Mouse (Mus musculus) forebrain, embryonic 10.5 days (tissue): ENCODE data around the gene Slc36a3. TPM values are rescaled to one million over a fixed set of nuclear protein-coding genes. Genes with fewer than 3 reads are reported as not detected.

Experiments used
- DNase-seq: peaks from one replicate; pipeline ENCODE4 v3.0.0-alpha.2; 2017; ENCODE audit warnings: low spot score; ENCODE audit errors: extremely low spot score
- H3K27ac ChIP-seq: fragments of 300-500 bp; sonication (generic); 2 replicates; pipeline ENCODE4 v1.5.1; 2016; ENCODE audit warnings: mild to moderate bottlenecking
- H3K27me3 ChIP-seq: fragments of 300-500 bp; sonication (generic); 2 replicates; pipeline ENCODE4 v1.6.1; 2016; ENCODE audit warnings: mild to moderate bottlenecking; ENCODE audit not compliant: poor library complexity, severe bottlenecking
- H3K36me3 ChIP-seq: fragments of 300-500 bp; sonication (generic); replicated peaks from 2 replicates; pipeline ENCODE4 v1.6.1; 2016; ENCODE audit warnings: mild to moderate bottlenecking, moderate library complexity
- H3K4me1 ChIP-seq: fragments of 300-500 bp; sonication (generic); 2 replicates; pipeline ENCODE4 v1.6.1; 2016
- H3K4me3 ChIP-seq: fragments of 300-500 bp; sonication (generic); 2 replicates; pipeline ENCODE4 v1.5.1; 2016; ENCODE audit warnings: mild to moderate bottlenecking, moderate library complexity
- H3K9me3 ChIP-seq: fragments of 300-500 bp; sonication (generic); 2 replicates; pipeline ENCODE4 v1.6.1; 2016; ENCODE audit warnings: mild to moderate bottlenecking, moderate library complexity
- WGBS: fragments of 180-500 bp; shearing (Covaris S2); methylation state at CpG from one replicate; pipeline ENCODE4 v1.1.7; 2016; 5-methylcytosine and 5-hydroxymethylcytosine counted together
- polyA plus RNA-seq: library from polyadenylated mRNA; unstranded; fragments of >200 nt; fragmentation: Nextera tagmentation; extraction: Ambion mirVana; gene quantifications from 2 replicates; pipeline ENCODE4 v1.2.1, GENCODE M21; 2016

Slc36a3 gene
- polyA plus RNA-seq, 1 experiment from 2014 or later: not detected

DNA sequence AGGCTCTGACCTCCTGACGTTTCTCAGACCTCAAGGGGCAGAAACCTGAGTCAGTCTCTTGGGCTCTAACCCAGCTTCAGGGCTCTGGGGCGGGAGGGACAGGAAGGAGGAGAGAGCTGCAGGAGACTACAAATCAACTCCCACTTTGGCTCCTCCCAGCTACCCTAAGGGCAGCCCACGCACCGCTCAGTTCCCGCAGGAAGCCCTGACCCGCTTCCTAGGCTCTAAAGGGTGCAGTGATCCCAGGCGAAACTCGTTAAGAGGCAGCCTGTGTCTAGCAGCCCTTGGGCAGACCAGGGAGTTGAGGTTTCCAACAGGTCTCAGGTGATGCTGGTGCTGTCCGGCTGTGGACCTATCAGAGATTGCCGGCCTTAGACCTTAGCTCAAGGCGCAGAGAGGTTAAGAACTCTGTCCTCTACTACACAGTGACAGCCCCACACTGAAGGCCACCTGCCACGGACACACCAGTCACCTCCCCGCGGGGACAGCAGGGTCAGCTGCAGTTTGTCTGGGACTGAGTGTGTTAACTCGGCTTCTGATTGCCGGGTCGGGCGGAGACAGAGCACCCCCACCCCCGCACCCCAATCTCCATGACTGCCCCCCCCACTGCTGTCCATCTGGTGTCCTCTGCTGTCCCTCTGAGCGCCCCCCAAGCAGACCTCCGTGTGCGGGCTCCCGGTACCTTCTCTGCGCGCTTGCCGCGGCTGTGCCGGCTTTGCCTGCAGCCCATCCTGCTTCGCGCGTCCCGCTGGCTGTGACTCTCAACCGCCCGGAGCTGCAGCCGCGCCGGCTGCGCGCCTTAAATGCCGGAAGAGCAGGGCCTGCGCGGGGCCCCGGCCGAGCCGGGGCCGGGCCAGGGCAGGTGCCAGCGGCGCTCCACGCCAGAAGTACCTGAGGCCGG lies 73.9 kb downstream of the Slc36a3 start, which contains the start of gene Ccdc69:
TSS of gene Ccdc69 (minus strand) at position 801 of the 901 bp plus-strand sequence.
- under 1% methylated on average over 50 of the region's 50 CpGs for WGBS
- Histone ChIP-seq H3K4me3 (peak within 1 kb of the TSS; percentile 60), H3K36me3 (no peaks in the 10 kb centered on the region), H3K4me1 (peaks cover 18% of the 10 kb centered on the region), H3K27me3 (peaks cover 41% of the 10 kb centered on the region), H3K9me3 (0 out of 2 replicates have a peak, but pooled peaks cover 2% of the 10 kb centered on the region), H3K27ac (peak within 1 kb of the TSS; percentile 70)
- DNase-seq: peak; percentile 49

DNA sequence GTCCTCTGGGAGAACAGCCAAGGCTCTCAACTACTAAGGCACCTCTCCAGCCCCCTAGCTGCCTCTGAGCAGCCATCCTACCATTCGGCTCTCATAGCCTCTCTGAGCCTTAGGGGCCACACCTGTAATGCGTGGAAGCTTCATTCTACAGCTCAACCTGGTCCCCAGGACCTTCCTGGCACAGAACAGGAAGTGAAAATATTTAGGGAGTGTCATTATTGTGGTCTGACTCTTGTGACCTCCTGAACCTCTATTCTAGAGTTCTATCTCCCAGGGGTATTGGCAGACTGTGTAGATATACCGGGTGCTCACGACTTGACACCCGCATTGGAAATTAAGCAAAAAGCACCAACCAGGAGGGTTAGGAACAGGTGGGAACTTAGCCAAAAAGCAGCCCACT lies 75.3 kb downstream of the Slc36a3 start:
- H3K27ac ChIP-seq: no peak overlapping the region
- no peak overlapping the region for H3K4me3 ChIP-seq
- H3K9me3 ChIP-seq: 0 out of 2 replicates have a peak, but pooled peaks cover 2% of the 10 kb centered on the region
- WGBS: 90% methylated on average over 5 of the region's 5 CpGs
- peaks cover 41% of the 10 kb centered on the region for H3K27me3 ChIP-seq
- no peaks in the 10 kb centered on the region for H3K36me3 ChIP-seq
- peaks cover 18% of the 10 kb centered on the region for H3K4me1 ChIP-seq
- DNase-seq: no peak

DNA sequence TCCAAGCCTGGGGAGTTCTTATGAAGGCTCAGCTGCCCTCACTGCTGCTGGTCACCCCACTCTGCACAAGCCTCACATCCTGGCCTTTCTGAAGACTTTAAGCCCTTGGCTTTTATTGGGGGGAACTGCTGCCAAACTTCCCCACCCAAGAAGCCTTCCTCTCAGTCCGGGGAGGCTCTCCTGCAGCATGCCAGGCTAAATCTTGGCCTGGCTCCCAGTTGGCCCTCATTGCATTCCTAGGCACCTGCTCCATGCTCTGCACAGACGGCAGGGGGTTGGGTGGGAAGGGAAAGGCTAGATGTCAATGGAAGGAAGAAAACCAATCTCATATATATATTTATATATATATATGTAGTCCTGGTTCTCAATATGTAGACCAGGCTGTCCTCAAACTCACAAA lies 75.9 kb downstream of the Slc36a3 start:
- 0 out of 2 replicates have a peak, but pooled peaks cover 2% of the 10 kb centered on the region for H3K9me3 ChIP-seq
- peaks cover 18% of the 10 kb centered on the region for H3K4me1 ChIP-seq
- DNase-seq: no peak
- H3K27ac ChIP-seq: no peak overlapping the region
- H3K27me3 ChIP-seq: peaks cover 41% of the 10 kb centered on the region
- WGBS: 84% methylated on average over 2 of the region's 2 CpGs
- H3K36me3 ChIP-seq: no peaks in the 10 kb centered on the region
- H3K4me3 ChIP-seq: no peak overlapping the region

Other genes starting within 250 kb of the Slc36a3 start
- gene Gpx3, start 249.3 kb downstream of the Slc36a3 start, polyA plus RNA-seq: 59.5 and 61.2 TPM in 2 replicates
- gene Tnip1, start 188.8 kb downstream of the Slc36a3 start, polyA plus RNA-seq: 8.8 and 10.0 TPM in 2 replicates
- 35.4 and 38.9 TPM in 2 replicates for gene Anxa6, start 118.3 kb downstream of the Slc36a3 start, polyA plus RNA-seq
- 0.25 and 0.73 TPM in 2 replicates for gene Ccdc69, start 73.6 kb downstream of the Slc36a3 start, polyA plus RNA-seq
- gene Gm2a, start 53.6 kb downstream of the Slc36a3 start, polyA plus RNA-seq: 7.2 and 7.8 TPM in 2 replicates
- 0.21 and 0.46 TPM in 2 replicates for gene Slc36a2, start 33.4 kb upstream of the Slc36a3 start, polyA plus RNA-seq
- 1.1 and 1.4 TPM in 2 replicates for gene Slc36a1, start 52.6 kb upstream of the Slc36a3 start, polyA plus RNA-seq
- 0.02 and 0.05 TPM in 2 replicates for gene Fat2, start 184.9 kb upstream of the Slc36a3 start, polyA plus RNA-seq